Mouse (Mus musculus): ENCODE measurements around the gene Wbp1. TPM values are rescaled to one million over a fixed set of nuclear protein-coding genes. Genes with fewer than 3 reads are reported as not detected.

Gene Wbp1
- total RNA-seq, 2 experiments from 2014 or later: 52.7 to 62.3 TPM

- peak in 1 of 2 experiments; percentile 18 for DNase-seq (ENCODE audit: low spot score in 2 of 2)
Measured at GRCm38 (mm10) chr6:83142211-83142731, 20.9 kb upstream of the Wbp1 start.

- no peak for DNase-seq (ENCODE audit: low spot score in 2 of 2)
Measured at GRCm38 (mm10) chr6:83141636-83142035, 20.3 kb upstream of the Wbp1 start.

GRCm38 (mm10) chr6:83140044-83140443, 18.7 kb upstream of the Wbp1 start:
- DNase-seq (ENCODE audit: low spot score in 2 of 2): no peak

GRCm38 (mm10) chr6:83138056-83138455, 16.7 kb upstream of the Wbp1 start:
- peak in 1 of 2 experiments; percentile 59 for DNase-seq (ENCODE audit: low spot score in 2 of 2)

- DNase-seq (ENCODE audit: low spot score in 2 of 2): peak; percentile 90 to 96
Measured at GRCm38 (mm10) chr6:83137576-83137950, 16.2 kb upstream of the Wbp1 start.

- peak; percentile 85 to 89 for DNase-seq (ENCODE audit: low spot score in 2 of 2)
Measured at GRCm38 (mm10) chr6:83136881-83137575, 15.7 kb upstream of the Wbp1 start.

- no peak for DNase-seq (ENCODE audit: low spot score in 2 of 2)
Measured at GRCm38 (mm10) chr6:83136291-83136880, 15.0 kb upstream of the Wbp1 start.

GRCm38 (mm10) chr6:83135571-83136161, 14.3 kb upstream of the Wbp1 start:
- DNase-seq (ENCODE audit: low spot score in 2 of 2): peak in 1 of 2 experiments; percentile 47

GRCm38 (mm10) chr6:83134951-83135513, 13.7 kb upstream of the Wbp1 start, which contains the start of gene Rtkn:
Gene Rtkn, plus strand, starts transcription at chr6:83135463.
- DNase-seq (ENCODE audit: low spot score in 2 of 2): no peak

GRCm38 (mm10) chr6:83134226-83134625, 12.9 kb upstream of the Wbp1 start:
- DNase-seq (ENCODE audit: low spot score in 2 of 2): no peak

GRCm38 (mm10) chr6:83132176-83132919, 11.0 kb upstream of the Wbp1 start:
- no peak for DNase-seq (ENCODE audit: low spot score in 2 of 2)

GRCm38 (mm10) chr6:83131469-83132034, 10.2 kb upstream of the Wbp1 start:
- DNase-seq (ENCODE audit: low spot score in 2 of 2): no peak

GRCm38 (mm10) chr6:83127419-83127818, 6.1 kb upstream of the Wbp1 start:
- DNase-seq (ENCODE audit: low spot score in 2 of 2): no peak

GRCm38 (mm10) chr6:83125331-83125730, 4.0 kb upstream of the Wbp1 start, which contains the start of gene Ino80b:
Gene Ino80b, minus strand, starts transcription at chr6:83125431.
- DNase-seq (ENCODE audit: low spot score in 2 of 2): no peak

GRCm38 (mm10) chr6:83124851-83125312, 3.5 kb upstream of the Wbp1 start:
- DNase-seq (ENCODE audit: low spot score in 2 of 2): peak; percentile 77 to 91

GRCm38 (mm10) chr6:83122961-83123360, 1.6 kb upstream of the Wbp1 start:
- no peak for DNase-seq (ENCODE audit: low spot score in 2 of 2)

GRCm38 (mm10) chr6:83121863-83122710, 728 bp upstream of the Wbp1 start:
- DNase-seq (ENCODE audit: low spot score in 2 of 2): peak in 1 of 2 experiments; percentile 58

- peak in 1 of 2 experiments; percentile 49 for DNase-seq (ENCODE audit: low spot score in 2 of 2)
Measured at GRCm38 (mm10) chr6:83119734-83120051, 1.7 kb downstream of the Wbp1 start.

GRCm38 (mm10) chr6:83118825-83119733, 2.3 kb downstream of the Wbp1 start:
- DNase-seq (ENCODE audit: low spot score in 2 of 2): no peak
